Mouse (Mus musculus): ENCODE results near the gene Slc9a3. TPM values are rescaled to one million over a fixed set of nuclear protein-coding genes. Genes with fewer than 3 reads are reported as not detected.

Gene Slc9a3
- polyA plus RNA-seq, 1 experiment from 2014 or later = not detected

DNA sequence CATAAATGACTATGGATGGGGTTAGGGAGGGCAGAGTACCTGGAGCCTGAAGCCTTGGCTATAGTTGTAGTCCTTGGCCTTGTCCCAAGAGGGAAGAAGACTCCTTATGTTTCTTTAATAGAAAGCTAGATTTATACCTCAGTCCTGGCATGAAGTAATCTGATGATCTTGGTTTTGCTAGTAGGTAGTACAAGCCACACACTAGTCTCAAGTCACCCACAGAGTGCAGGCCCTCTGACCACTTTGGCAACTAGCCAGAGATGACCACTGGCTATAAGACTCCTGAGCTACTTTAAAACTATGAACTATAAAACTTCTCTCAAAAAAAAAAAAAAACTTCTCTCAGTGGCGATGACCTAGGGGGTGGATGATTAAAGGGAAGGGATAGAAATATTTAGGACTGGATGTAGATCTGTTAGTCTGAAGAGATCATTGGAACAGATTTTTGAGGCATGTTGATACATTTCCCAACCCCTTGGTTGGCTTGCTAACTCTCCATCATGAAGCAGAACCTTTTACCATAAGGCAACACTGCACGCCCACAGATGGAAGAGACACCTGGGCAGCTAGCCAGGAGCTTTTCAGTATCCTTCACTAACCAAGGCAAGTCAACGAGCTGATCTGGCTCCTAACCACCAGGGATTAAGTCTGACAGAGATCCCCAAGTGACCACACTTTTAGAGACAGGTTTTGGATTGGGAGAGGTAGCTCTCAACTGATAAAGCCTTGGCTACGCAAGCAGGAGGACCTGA, 18.2 kb upstream of the Slc9a3 start:
- no peak overlapping the region for H3K9ac ChIP-seq (replicated peaks; ENCODE audit: low read depth, low read length)
- no peak for ATAC-seq (ENCODE audit: insufficient number of reproducible peaks, insufficient read depth, low FRiP score, low read depth)
- H3K9me3 ChIP-seq (ENCODE audit: control insufficient read depth, low read depth, low read length) = no peaks in the 10 kb centered on the region
- no peaks in the 10 kb centered on the region for H3K4me1 ChIP-seq (ENCODE audit: control insufficient read depth, insufficient read depth, low read length)
- H3K27me3 ChIP-seq (ENCODE audit: control insufficient read depth, insufficient read depth, low read length) = no peaks in the 10 kb centered on the region
- no peak overlapping the region for H3K27ac ChIP-seq (ENCODE audit: low read length)
- no peaks in the 10 kb centered on the region for H3K36me3 ChIP-seq (ENCODE audit: control insufficient read depth, insufficient read depth, low read length)
- no peak overlapping the region for H3K4me3 ChIP-seq (ENCODE audit: low read depth, low read length)
- WGBS = 74% methylated on average over 4 of the region's 4 CpGs
- no peak overlapping the region for H3K4me2 ChIP-seq (replicated peaks; ENCODE audit: low read depth, low read length)

DNA sequence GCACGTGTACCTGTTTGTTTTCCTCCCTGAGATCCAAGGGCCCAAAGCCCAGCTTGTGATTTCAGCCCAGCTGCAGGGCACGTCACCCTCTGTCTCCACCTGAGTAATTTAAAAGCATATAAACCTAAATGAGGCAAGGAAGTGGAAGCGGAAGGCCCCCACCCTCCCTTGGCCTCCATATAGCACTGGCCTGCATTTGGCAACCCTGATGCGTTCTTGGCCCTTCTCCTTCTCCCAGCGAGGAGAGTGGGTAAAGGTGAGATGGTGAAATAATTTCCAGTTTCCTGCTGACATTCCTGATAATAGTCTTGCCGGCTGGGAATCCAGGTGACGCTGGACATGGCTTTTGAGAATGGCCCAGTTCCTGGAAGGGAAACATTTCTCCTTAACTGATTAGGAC, 16.8 kb upstream of the Slc9a3 start:
- Histone ChIP-seq H3K9me3 (ENCODE audit: control insufficient read depth, low read depth, low read length) (no peaks in the 10 kb centered on the region), H3K27me3 (ENCODE audit: control insufficient read depth, insufficient read depth, low read length) (no peaks in the 10 kb centered on the region), H3K9ac (replicated peaks; ENCODE audit: low read depth, low read length) (no peak overlapping the region), H3K4me3 (ENCODE audit: low read depth, low read length) (no peak overlapping the region), H3K27ac (ENCODE audit: low read length) (no peak overlapping the region), H3K4me1 (ENCODE audit: control insufficient read depth, insufficient read depth, low read length) (no peaks in the 10 kb centered on the region), H3K4me2 (replicated peaks; ENCODE audit: low read depth, low read length) (no peak overlapping the region), H3K36me3 (ENCODE audit: control insufficient read depth, insufficient read depth, low read length) (no peaks in the 10 kb centered on the region)
- WGBS = 83% methylated on average over 7 of the region's 7 CpGs
- no peak for ATAC-seq (ENCODE audit: insufficient number of reproducible peaks, insufficient read depth, low FRiP score, low read depth)

DNA sequence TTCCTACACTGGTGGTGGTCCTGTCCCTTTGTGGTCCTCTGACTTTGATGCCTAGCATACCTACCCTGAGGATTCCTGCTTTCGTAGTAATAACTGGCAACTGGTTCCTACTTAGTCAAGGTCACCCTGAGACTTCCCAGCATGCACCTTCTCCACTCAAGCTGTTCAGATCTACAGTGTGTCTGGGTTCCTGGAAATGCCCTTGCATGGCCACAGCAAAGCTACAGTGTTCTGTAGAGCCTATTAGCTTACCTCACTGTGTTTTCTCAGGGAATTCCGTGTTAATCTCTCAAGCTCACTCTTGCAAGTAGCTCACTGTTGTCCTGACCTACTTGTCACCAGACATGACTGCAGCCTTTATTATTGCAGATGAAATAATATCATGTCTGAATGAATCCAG, 13.8 kb upstream of the Slc9a3 start:
- Histone ChIP-seq H3K27ac (ENCODE audit: low read length) (no peak overlapping the region), H3K4me1 (ENCODE audit: control insufficient read depth, insufficient read depth, low read length) (no peaks in the 10 kb centered on the region), H3K9me3 (ENCODE audit: control insufficient read depth, low read depth, low read length) (no peaks in the 10 kb centered on the region), H3K4me2 (replicated peaks; ENCODE audit: low read depth, low read length) (no peak overlapping the region), H3K4me3 (ENCODE audit: low read depth, low read length) (no peak overlapping the region), H3K9ac (replicated peaks; ENCODE audit: low read depth, low read length) (no peak overlapping the region), H3K27me3 (ENCODE audit: control insufficient read depth, insufficient read depth, low read length) (no peaks in the 10 kb centered on the region), H3K36me3 (ENCODE audit: control insufficient read depth, insufficient read depth, low read length) (no peaks in the 10 kb centered on the region)
- 84% methylated on average over 2 of the region's 2 CpGs for WGBS
- no peak for ATAC-seq (ENCODE audit: insufficient number of reproducible peaks, insufficient read depth, low FRiP score, low read depth)

DNA sequence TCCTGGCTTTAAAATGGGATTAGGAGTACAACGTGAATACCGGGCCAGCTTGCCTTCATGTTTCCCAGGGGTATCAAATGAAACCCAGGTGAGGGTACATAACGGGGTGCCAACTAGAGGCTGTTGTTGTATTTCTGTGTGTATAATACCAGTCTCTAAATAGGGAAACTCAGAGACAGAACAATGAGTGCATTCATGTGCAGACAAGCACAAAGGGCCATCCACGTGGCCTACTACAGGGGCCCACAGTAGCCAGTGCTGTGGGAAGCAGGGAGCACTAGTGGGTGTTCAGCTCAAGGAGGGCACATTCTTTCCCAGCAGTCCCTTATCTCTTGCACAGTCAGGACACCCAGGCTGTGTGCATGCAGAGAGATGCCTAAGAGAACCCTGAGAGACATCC, 8.7 kb upstream of the Slc9a3 start:
- no peak overlapping the region for H3K4me3 ChIP-seq (ENCODE audit: low read depth, low read length)
- no peaks in the 10 kb centered on the region for H3K36me3 ChIP-seq (ENCODE audit: control insufficient read depth, insufficient read depth, low read length)
- no peak overlapping the region for H3K27ac ChIP-seq (ENCODE audit: low read length)
- 83% methylated on average over 4 of the region's 4 CpGs for WGBS
- H3K4me1 ChIP-seq (ENCODE audit: control insufficient read depth, insufficient read depth, low read length) = no peaks in the 10 kb centered on the region
- no peak overlapping the region for H3K9ac ChIP-seq (replicated peaks; ENCODE audit: low read depth, low read length)
- H3K9me3 ChIP-seq (ENCODE audit: control insufficient read depth, low read depth, low read length) = no peaks in the 10 kb centered on the region
- no peak for ATAC-seq (ENCODE audit: insufficient number of reproducible peaks, insufficient read depth, low FRiP score, low read depth)
- no peak overlapping the region for H3K4me2 ChIP-seq (replicated peaks; ENCODE audit: low read depth, low read length)
- no peaks in the 10 kb centered on the region for H3K27me3 ChIP-seq (ENCODE audit: control insufficient read depth, insufficient read depth, low read length)

DNA sequence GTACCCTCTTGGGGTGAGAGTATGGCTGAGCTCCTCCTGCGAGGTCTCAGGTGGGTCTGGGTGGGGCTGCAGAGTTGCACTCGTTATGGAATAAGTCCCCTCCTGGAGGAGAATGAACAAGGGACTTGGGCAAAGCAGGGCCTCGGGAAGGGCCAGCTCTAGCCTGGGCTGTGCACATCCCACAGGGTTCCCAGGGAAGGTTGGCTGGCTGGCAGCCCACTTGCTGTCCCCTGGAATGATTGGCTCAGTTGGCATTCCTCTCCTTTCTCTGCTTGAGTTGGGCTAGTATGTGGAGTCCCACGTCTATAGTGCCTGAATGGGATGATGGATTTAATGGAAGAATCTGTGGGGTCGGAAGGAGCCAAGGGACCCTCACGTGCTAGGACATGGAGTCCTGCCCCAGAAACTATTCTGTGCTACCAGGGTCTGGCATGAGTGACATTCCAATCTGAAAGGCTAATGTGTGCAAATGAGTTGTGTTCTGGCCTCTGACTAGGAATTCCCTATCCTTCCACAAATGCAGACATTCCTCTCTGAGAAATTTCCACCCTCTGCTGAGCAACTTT, 7.5 kb upstream of the Slc9a3 start:
- no peaks in the 10 kb centered on the region for H3K4me1 ChIP-seq (ENCODE audit: control insufficient read depth, insufficient read depth, low read length)
- H3K27me3 ChIP-seq (ENCODE audit: control insufficient read depth, insufficient read depth, low read length) = no peaks in the 10 kb centered on the region
- H3K27ac ChIP-seq (ENCODE audit: low read length) = no peak overlapping the region
- 66% methylated on average over 6 of the region's 6 CpGs for WGBS
- H3K4me2 ChIP-seq (replicated peaks; ENCODE audit: low read depth, low read length) = no peak overlapping the region
- H3K36me3 ChIP-seq (ENCODE audit: control insufficient read depth, insufficient read depth, low read length) = no peaks in the 10 kb centered on the region
- H3K9ac ChIP-seq (replicated peaks; ENCODE audit: low read depth, low read length) = no peak overlapping the region
- no peak for ATAC-seq (ENCODE audit: insufficient number of reproducible peaks, insufficient read depth, low FRiP score, low read depth)
- no peaks in the 10 kb centered on the region for H3K9me3 ChIP-seq (ENCODE audit: control insufficient read depth, low read depth, low read length)
- H3K4me3 ChIP-seq (ENCODE audit: low read depth, low read length) = no peak overlapping the region

DNA sequence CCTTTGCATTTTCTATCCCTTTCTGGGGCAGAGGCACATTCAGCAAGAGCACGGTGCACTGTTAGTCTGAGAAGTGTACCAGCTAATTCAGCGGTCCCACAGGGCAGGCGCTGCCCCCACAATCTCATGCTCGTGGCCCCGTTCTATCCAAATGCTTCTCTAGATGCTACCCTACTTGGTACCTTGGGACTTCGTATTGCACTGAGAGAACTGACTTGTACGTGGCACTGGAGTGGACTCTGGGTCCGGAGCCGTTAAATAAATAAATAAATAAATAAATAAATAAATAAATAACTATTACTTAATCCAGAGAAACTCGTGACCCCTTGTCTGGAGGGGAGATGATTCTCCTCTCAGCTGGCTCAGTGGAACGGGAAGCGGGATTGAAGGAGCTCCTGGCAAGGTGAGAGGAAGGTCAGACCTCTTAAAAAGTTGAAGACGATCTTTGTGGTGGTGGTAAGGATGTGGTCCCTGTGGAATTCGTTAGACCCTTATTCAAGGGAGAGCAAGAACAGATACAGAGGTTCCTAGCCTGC, 606 bp downstream of the Slc9a3 start:
- H3K4me1 ChIP-seq (ENCODE audit: control insufficient read depth, insufficient read depth, low read length) = 0 out of 2 replicates have a peak, but pooled peaks cover 5% of the 10 kb centered on the region
- no peaks in the 10 kb centered on the region for H3K9me3 ChIP-seq (ENCODE audit: control insufficient read depth, low read depth, low read length)
- no peak overlapping the region for H3K4me2 ChIP-seq (replicated peaks; ENCODE audit: low read depth, low read length)
- peak overlapping the region; percentile 27; the same call in 1 of the 2 replicates for H3K4me3 ChIP-seq (ENCODE audit: low read depth, low read length)
- H3K36me3 ChIP-seq (ENCODE audit: control insufficient read depth, insufficient read depth, low read length) = no peaks in the 10 kb centered on the region
- WGBS = 37% methylated on average over 14 of the region's 14 CpGs
- H3K9ac ChIP-seq (replicated peaks; ENCODE audit: low read depth, low read length) = no peak overlapping the region
- H3K27ac ChIP-seq (ENCODE audit: low read length) = no peak overlapping the region
- H3K27me3 ChIP-seq (ENCODE audit: control insufficient read depth, insufficient read depth, low read length) = peaks cover 22% of the 10 kb centered on the region
- no peak for ATAC-seq (ENCODE audit: insufficient number of reproducible peaks, insufficient read depth, low FRiP score, low read depth)

DNA sequence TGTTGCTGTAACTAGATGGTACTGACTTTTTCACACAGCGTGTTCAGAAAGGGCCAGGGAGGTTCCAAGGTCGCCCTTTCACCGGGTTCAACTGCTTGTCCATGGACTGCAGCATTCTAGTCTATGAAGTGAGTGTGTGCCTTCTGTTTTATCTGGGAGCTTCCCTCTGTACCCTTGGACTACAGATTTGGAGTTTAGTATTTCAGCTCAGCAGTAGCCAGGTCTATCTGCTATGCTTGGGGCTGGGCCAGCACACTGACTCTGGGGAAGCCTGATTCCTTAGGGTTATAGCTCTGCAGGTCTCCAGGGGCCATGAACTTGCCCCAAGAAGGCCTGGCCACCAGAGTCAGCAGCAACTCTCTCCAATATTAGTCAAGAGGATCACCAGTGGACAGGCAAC, 1.4 kb downstream of the Slc9a3 start:
- H3K4me3 ChIP-seq (ENCODE audit: low read depth, low read length) = no peak overlapping the region
- no peak overlapping the region for H3K9ac ChIP-seq (replicated peaks; ENCODE audit: low read depth, low read length)
- H3K4me2 ChIP-seq (replicated peaks; ENCODE audit: low read depth, low read length) = no peak overlapping the region
- WGBS = 70% methylated on average over 3 of the region's 3 CpGs
- no peaks in the 10 kb centered on the region for H3K36me3 ChIP-seq (ENCODE audit: control insufficient read depth, insufficient read depth, low read length)
- H3K4me1 ChIP-seq (ENCODE audit: control insufficient read depth, insufficient read depth, low read length) = 0 out of 2 replicates have a peak, but pooled peaks cover 5% of the 10 kb centered on the region
- no peak overlapping the region for H3K27ac ChIP-seq (ENCODE audit: low read length)
- no peaks in the 10 kb centered on the region for H3K9me3 ChIP-seq (ENCODE audit: control insufficient read depth, low read depth, low read length)
- H3K27me3 ChIP-seq (ENCODE audit: control insufficient read depth, insufficient read depth, low read length) = peaks cover 22% of the 10 kb centered on the region
- ATAC-seq (ENCODE audit: insufficient number of reproducible peaks, insufficient read depth, low FRiP score, low read depth) = no peak

DNA sequence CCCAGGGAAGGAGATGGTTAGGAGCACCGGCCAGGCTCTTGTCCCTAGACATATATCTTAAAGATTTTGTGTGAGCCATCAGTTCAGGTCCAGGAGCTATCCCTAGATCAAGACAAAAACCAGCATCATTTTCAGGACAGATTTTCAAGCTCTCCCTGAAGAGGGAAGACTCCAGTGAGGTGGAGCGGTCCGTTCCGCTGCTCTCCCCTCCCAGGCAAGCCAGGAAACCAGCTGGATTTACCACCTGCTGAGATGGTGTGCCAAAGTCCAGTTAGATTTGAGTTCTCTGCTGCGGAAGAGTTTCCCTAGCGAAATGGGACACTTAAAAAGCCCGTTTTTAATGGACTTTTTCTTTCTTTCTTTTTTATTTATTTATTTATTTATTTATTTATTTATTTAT, 6.3 kb downstream of the Slc9a3 start:
- H3K27me3 ChIP-seq (ENCODE audit: control insufficient read depth, insufficient read depth, low read length) = peaks cover 6% of the 10 kb centered on the region; the same call in 1 of the 2 replicates
- WGBS = 80% methylated on average over 7 of the region's 7 CpGs
- no peak overlapping the region for H3K9ac ChIP-seq (replicated peaks; ENCODE audit: low read depth, low read length)
- H3K9me3 ChIP-seq (ENCODE audit: control insufficient read depth, low read depth, low read length) = no peaks in the 10 kb centered on the region
- no peak overlapping the region for H3K4me3 ChIP-seq (ENCODE audit: low read depth, low read length)
- no peak overlapping the region for H3K27ac ChIP-seq (ENCODE audit: low read length)
- no peak for ATAC-seq (ENCODE audit: insufficient number of reproducible peaks, insufficient read depth, low FRiP score, low read depth)
- H3K36me3 ChIP-seq (ENCODE audit: control insufficient read depth, insufficient read depth, low read length) = no peaks in the 10 kb centered on the region
- no peak overlapping the region for H3K4me2 ChIP-seq (replicated peaks; ENCODE audit: low read depth, low read length)
- H3K4me1 ChIP-seq (ENCODE audit: control insufficient read depth, insufficient read depth, low read length) = no peaks in the 10 kb centered on the region

Measured in stomach, embryonic 14.5 days (tissue).